Mouse (Mus musculus) liver, embryonic 14.5 days (tissue): Measurements from ENCODE around the gene Dlx5.

Source experiments
- CTCF ChIP-seq: IDR thresholded peaks from 2 replicates; pipeline ENCODE4 v1.5.1; 2016; ENCODE audit warnings: antibody characterized with exemption, low read depth, control low read depth
- EP300 ChIP-seq: IDR thresholded peaks from 2 replicates; pipeline ENCODE4 v1.6.1; 2016; ENCODE audit warnings: antibody characterized with exemption, low read depth

GRCm38 (mm10) chr6:6872873-6873272, 9.0 kb downstream of the Dlx5 start:
- TF ChIP-seq CTCF (no peak), EP300 (no peak)
